Mouse (Mus musculus) limb, embryonic 12.5 days (tissue): ENCODE measurements at regions not wholly inside any gene's neighbourhood (a gene's known extent, or its start where the extent isn't known, plus 50 kb on each side); places are given as distances from the start of the nearest gene placed in this dataset.
A peak's percentile ranks its signal among the peaks of the same experiment; 100 is the strongest.

Experiments used
- ATAC-seq: fragments of 200-750 bp; cut with Nextera tagmentation; 2 replicates; pipeline ENCODE4 v1.8.0; 2017; ENCODE audit warnings: low read depth, moderate TSS enrichment; ENCODE audit not compliant: insufficient number of reproducible peaks, insufficient read depth, low FRiP score, low TSS enrichment
- H3K27ac ChIP-seq: fragments of 300-500 bp; sonication (generic); 2 replicates; pipeline ENCODE4 v1.5.1; 2016; ENCODE audit warnings: mild to moderate bottlenecking, moderate library complexity
- H3K27me3 ChIP-seq: fragments of 300-500 bp; sonication (generic); 2 replicates; pipeline ENCODE4 v1.6.1; 2016; ENCODE audit warnings: mild to moderate bottlenecking, moderate library complexity
- H3K36me3 ChIP-seq: fragments of 300-500 bp; sonication (generic); 2 replicates; pipeline ENCODE4 v1.6.1; 2016; ENCODE audit warnings: mild to moderate bottlenecking, moderate library complexity
- H3K4me1 ChIP-seq: fragments of 300-500 bp; sonication (generic); replicated peaks from 2 replicates; pipeline ENCODE4 v1.6.1; 2016
- H3K4me2 ChIP-seq: fragments of 300-500 bp; sonication (generic); 2 replicates; pipeline ENCODE4 v1.6.1; 2016; ENCODE audit warnings: mild to moderate bottlenecking, moderate library complexity
- H3K4me3 ChIP-seq: fragments of 300-500 bp; sonication (generic); replicated peaks from 2 replicates; pipeline ENCODE4 v1.5.1; 2016; ENCODE audit warnings: mild to moderate bottlenecking
- H3K9ac ChIP-seq: fragments of 300-500 bp; sonication (generic); replicated peaks from 2 replicates; pipeline ENCODE4 v1.6.1; 2016; ENCODE audit warnings: mild to moderate bottlenecking, moderate library complexity
- H3K9me3 ChIP-seq: fragments of 300-500 bp; sonication (generic); 2 replicates; pipeline ENCODE4 v1.6.1; 2016; ENCODE audit warnings: mild to moderate bottlenecking, moderate library complexity
- WGBS: fragments of 180-500 bp; shearing (Covaris S2); methylation state at CpG from one replicate; pipeline ENCODE4 v1.1.7; 2016; 5-methylcytosine and 5-hydroxymethylcytosine counted together

DNA sequence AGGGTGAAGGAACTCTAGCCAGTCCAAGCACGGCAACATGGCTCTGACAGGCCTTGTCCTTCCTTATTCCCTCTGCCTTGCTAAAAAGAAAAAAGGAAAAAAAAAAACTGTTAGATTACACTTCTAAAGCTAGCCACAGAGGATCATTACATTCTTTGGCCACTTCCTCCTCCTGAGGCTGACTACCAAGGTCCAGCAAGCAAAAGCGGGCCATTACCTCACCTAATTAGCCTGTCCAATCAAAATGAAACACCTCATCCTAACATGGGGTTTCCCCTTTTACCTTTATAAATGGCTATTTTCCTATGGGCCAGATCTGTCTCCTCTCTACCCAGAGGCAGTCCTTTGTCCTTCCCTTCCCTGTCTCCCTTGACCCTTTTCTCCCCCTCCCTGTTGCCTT lies 102.2 kb downstream of the Pih1h3b start:
- H3K36me3 ChIP-seq = no peaks in the 10 kb centered on the region
- no peak overlapping the region for H3K4me3 ChIP-seq
- no peaks in the 10 kb centered on the region for H3K4me1 ChIP-seq
- peaks cover 30% of the 10 kb centered on the region for H3K27me3 ChIP-seq
- 71% methylated on average over 2 of the region's 2 CpGs for WGBS
- H3K9me3 ChIP-seq = no peaks in the 10 kb centered on the region
- ATAC-seq = no peak
- no peak overlapping the region for H3K27ac ChIP-seq
- no peak overlapping the region for H3K9ac ChIP-seq
- no peak overlapping the region for H3K4me2 ChIP-seq

GRCm38 (mm10) chrX:140165966-140166365 lies 103.3 kb downstream of the Pih1h3b start:
- Histone ChIP-seq H3K4me2 (no peak overlapping the region), H3K27me3 (peaks cover 31% of the 10 kb centered on the region), H3K9me3 (no peaks in the 10 kb centered on the region), H3K4me3 (no peak overlapping the region), H3K27ac (no peak overlapping the region), H3K9ac (no peak overlapping the region), H3K4me1 (no peaks in the 10 kb centered on the region), H3K36me3 (no peaks in the 10 kb centered on the region)
- ATAC-seq = no peak
- 82% methylated on average over 3 of the region's 3 CpGs for WGBS

DNA sequence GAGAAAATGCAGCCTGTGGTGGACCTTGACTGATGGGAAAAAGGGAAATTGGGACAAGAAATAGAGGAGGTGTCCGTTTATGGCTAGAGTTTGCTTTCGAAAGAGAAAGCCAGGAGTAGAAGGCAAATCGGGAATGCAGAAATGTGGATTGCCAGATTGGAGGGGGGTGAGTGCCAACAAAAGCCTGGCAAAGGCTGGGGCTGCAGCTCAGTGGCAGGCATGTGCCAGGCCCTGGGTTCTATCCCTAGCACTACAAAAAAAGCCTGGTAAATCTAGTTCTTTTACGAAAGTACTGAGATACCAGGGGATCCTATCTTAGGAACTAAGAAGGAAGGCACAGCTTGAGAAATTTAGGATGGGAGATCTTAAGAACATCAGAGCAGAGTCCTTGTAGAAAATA lies 117.2 kb downstream of the Pih1h3b start:
- Histone ChIP-seq H3K4me2 (no peak overlapping the region), H3K9me3 (no peaks in the 10 kb centered on the region), H3K4me1 (no peaks in the 10 kb centered on the region), H3K27ac (no peak overlapping the region), H3K9ac (no peak overlapping the region), H3K27me3 (peaks cover 36% of the 10 kb centered on the region), H3K4me3 (no peak overlapping the region), H3K36me3 (no peaks in the 10 kb centered on the region)
- 83% methylated on average over 4 of the region's 4 CpGs for WGBS
- no peak for ATAC-seq

DNA sequence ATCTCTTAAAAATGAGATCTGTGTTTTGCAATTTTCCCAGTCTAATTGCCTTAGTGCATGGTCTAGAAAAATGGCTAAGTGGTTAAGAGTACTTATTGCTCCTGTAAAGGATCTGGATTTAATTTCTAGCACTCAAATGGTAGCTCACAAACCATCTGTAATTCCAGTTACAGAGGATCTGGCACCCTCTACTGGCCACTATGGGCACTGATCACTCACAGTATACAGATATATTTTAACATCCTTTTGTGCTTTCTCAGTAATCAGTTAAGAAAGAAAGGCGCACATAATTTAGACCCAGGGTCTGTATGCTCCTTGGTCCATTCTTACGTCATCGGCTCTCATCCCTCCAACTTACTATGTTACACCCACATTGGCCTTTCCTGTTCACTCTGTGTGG lies 120.3 kb downstream of the Pih1h3b start:
- Histone ChIP-seq H3K27ac (no peak overlapping the region), H3K36me3 (no peaks in the 10 kb centered on the region), H3K27me3 (peaks cover 21% of the 10 kb centered on the region), H3K4me2 (no peak overlapping the region), H3K9ac (no peak overlapping the region), H3K4me1 (no peaks in the 10 kb centered on the region), H3K4me3 (no peak overlapping the region), H3K9me3 (no peaks in the 10 kb centered on the region)
- WGBS = 95% methylated on average over 3 of the region's 3 CpGs
- no peak for ATAC-seq

DNA sequence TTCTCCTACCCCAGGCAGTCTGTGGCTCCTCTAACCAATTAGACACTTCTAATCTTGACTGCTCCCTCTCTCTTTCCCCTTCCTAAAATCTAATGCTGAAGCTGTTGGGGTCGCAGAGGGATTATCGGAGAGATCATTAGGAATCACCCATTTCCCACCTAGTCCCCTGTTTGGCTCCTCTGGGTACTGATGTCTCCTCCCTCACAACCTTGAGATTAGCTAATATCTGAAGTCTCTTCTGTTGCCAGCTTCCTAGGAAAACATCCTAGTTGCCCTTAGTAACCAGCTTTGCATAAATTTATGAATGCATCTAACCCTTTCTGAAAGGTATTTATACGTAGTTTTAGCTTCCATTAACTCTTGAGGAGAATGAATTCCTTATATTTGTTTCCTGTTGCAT lies 138.4 kb upstream of the Frmpd3 start:
- ATAC-seq = no peak
- no peaks in the 10 kb centered on the region for H3K4me1 ChIP-seq
- no peak overlapping the region for H3K4me3 ChIP-seq
- no peak overlapping the region for H3K4me2 ChIP-seq
- WGBS = 81% methylated on average over 3 of the region's 3 CpGs
- H3K9me3 ChIP-seq = no peaks in the 10 kb centered on the region
- no peak overlapping the region for H3K9ac ChIP-seq
- peaks cover 56% of the 10 kb centered on the region for H3K27me3 ChIP-seq
- no peak overlapping the region for H3K27ac ChIP-seq
- H3K36me3 ChIP-seq = no peaks in the 10 kb centered on the region

DNA sequence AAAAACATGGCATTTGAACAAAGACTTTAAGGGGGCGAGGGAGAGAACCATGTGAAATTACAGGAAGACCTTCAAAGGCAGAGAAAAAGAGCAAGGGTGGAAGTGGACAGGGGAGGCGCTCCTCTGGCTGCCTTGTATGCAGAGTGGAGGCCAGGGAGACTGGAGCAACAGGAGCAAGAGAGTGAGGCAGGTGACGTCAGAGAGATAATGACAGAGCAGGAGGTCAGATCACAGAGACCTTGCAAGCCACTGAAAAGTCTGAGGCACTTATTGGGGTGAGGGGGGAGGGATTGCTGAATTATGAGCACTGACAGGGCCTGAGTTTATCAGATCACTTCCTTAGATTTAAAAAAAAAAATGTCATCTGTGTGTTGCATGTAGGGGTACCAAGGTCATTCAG lies 133.3 kb upstream of the Frmpd3 start:
- Histone ChIP-seq H3K4me2 (no peak overlapping the region), H3K27ac (no peak overlapping the region), H3K9me3 (no peaks in the 10 kb centered on the region), H3K9ac (no peak overlapping the region), H3K27me3 (peaks cover 40% of the 10 kb centered on the region), H3K36me3 (no peaks in the 10 kb centered on the region), H3K4me3 (no peak overlapping the region), H3K4me1 (no peaks in the 10 kb centered on the region)
- ATAC-seq = no peak
- 44% methylated on average over 3 of the region's 3 CpGs for WGBS

GRCm38 (mm10) chrX:140212644-140213361 lies 129.3 kb upstream of the Frmpd3 start:
- peaks cover 30% of the 10 kb centered on the region for H3K27me3 ChIP-seq
- H3K9ac ChIP-seq = no peak overlapping the region
- WGBS = 27% methylated on average over 3 of the region's 3 CpGs
- H3K36me3 ChIP-seq = no peaks in the 10 kb centered on the region
- no peak overlapping the region for H3K4me3 ChIP-seq
- H3K27ac ChIP-seq = no peak overlapping the region
- no peaks in the 10 kb centered on the region for H3K9me3 ChIP-seq
- H3K4me1 ChIP-seq = no peaks in the 10 kb centered on the region
- no peak overlapping the region for H3K4me2 ChIP-seq
- ATAC-seq = no peak

DNA sequence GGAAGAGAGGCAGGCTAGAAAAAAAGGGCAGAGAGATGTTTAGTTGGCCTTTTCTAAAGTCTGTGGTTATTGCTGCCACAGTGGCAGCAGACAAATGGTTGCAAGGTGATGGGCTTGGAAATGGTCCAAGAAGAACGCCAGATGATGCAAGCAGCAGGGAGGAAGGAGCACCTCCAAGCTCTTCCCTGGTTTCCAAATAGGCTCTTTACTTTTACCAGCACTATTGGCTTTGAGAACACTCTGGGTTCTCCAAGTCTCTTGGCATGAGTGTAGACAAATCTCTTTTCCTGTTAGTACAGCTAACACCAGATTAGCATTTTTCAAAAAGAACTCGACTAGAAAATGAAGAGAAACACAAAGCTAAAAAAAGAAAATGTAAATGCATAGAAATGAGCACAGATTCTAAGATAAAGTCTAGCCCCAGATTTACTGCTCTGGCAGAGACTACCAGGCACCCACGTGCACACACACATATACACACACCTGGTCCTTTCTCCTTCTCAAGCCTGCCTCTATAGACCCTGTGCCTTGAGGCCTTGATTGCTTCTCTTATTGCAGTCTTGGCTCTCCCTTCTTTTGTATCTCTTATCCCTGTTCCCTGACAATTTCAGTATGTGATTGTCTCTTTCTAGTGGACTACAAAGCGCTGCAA lies 127.7 kb upstream of the Frmpd3 start:
- Histone ChIP-seq H3K36me3 (no peaks in the 10 kb centered on the region), H3K4me2 (no peak overlapping the region), H3K27me3 (peaks cover 34% of the 10 kb centered on the region; the same call in 1 of the 2 replicates), H3K4me1 (no peaks in the 10 kb centered on the region), H3K9me3 (no peaks in the 10 kb centered on the region), H3K27ac (no peak overlapping the region), H3K9ac (no peak overlapping the region), H3K4me3 (no peak overlapping the region)
- ATAC-seq = no peak
- WGBS = 65% methylated on average over 4 of the region's 4 CpGs

DNA sequence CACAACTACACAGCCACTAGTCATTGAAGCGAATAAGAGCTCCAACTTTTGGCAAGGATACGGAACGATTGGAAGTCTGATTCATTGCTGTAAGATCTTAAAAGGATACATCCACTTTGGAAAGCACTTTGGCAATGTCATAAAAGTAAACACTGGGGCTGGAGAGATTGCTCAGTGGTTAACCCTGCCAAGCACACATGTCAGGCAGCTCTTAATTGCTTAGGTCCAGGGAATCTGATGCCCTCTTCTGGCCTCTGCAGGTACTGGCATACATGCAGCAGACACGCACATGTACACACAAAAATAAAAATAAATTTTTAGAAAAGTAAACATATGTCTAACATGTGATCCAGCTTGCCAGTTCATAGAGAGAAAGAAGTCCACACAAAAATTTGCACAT lies 86.3 kb upstream of the Frmpd3 start:
- H3K27me3 ChIP-seq = peaks cover 22% of the 10 kb centered on the region

GRCm38 (mm10) chrX:140269742-140270457 lies 72.2 kb upstream of the Frmpd3 start:
- ATAC-seq = no peak
- Histone ChIP-seq H3K4me2 (no peak overlapping the region), H3K36me3 (no peaks in the 10 kb centered on the region), H3K9me3 (no peaks in the 10 kb centered on the region), H3K27me3 (peaks cover 55% of the 10 kb centered on the region), H3K4me3 (no peak overlapping the region), H3K9ac (no peak overlapping the region), H3K4me1 (no peaks in the 10 kb centered on the region), H3K27ac (no peak overlapping the region)
- 64% methylated on average over 5 of the region's 5 CpGs for WGBS

More for the DNA sequence above, 86.3 kb upstream of the Frmpd3 start:
- H3K9me3 ChIP-seq = no peaks in the 10 kb centered on the region
- H3K27ac ChIP-seq = no peak overlapping the region
- ATAC-seq = no peak
- no peak overlapping the region for H3K9ac ChIP-seq
- no peaks in the 10 kb centered on the region for H3K36me3 ChIP-seq
- H3K4me1 ChIP-seq = no peaks in the 10 kb centered on the region
- 87% methylated on average over 4 of the region's 4 CpGs for WGBS
- no peak overlapping the region for H3K4me3 ChIP-seq
- no peak overlapping the region for H3K4me2 ChIP-seq

DNA sequence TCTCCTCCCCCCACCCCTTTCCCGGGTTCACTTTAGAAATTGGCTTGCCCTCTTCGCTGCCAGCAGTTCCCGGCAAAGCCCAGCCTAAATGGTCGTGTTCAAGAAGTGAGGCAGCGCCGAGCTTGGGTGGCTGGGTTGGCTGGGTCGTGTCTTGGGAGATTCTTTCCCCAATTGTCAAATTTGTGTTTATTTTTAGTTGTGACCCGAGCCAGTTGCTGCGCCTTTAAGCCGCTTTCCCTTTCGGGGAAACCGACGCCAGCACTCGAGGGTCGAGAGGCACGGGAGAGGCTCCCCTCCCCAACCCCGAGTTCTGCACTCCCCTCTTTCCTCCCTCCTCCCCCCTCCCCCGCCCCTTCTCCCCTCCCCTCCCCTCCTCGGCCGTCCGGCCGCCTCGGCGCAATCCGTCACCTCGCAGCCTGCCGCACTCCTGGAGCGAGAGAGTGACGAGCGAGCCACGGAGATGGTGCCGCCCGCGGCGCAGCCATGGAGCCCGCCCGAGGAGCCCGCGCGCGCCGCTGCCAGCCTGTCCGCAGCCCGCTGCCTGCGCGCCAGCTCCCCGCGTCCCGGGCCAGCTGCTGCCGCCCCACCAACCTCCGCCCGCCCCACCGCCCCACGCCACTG lies 64.6 kb upstream of the Frmpd3 start:
- Histone ChIP-seq H3K36me3 (no peaks in the 10 kb centered on the region), H3K27me3 (peaks cover 91% of the 10 kb centered on the region), H3K4me1 (no peaks in the 10 kb centered on the region), H3K4me2 (peak overlapping the region; percentile 75), H3K9ac (peak overlapping the region; percentile 62), H3K9me3 (no peaks in the 10 kb centered on the region), H3K4me3 (peak overlapping the region; percentile 55), H3K27ac (no peak overlapping the region)
- ATAC-seq = 0 out of 2 replicates have a peak, but pooled peaks have one; percentile 34
- WGBS = 12% methylated on average over 40 of the region's 54 CpGs
